Mouse (Mus musculus): ENCODE measurements around the gene Chm.
A peak's percentile ranks its signal among the peaks of the same experiment; 100 is the strongest.

- TF ChIP-seq CTCF (IDR thresholded peaks at IDR 0.05; ENCODE audit: control insufficient read depth, insufficient read depth, insufficient read length) (no peak), MAX (IDR thresholded peaks at IDR 0.05) (no peak), CEBPB (IDR thresholded peaks at IDR 0.05; ENCODE audit: low read depth) (no peak), MYOD1 (IDR thresholded peaks at IDR 0.05; ENCODE audit: control insufficient read depth, insufficient read length, low read depth) (no peak), USF1 (IDR thresholded peaks at IDR 0.05; ENCODE audit: low read depth) (peak; percentile 90)
These were observed at the start of gene Chm for GRCm38 (mm10) chrX:113185230-113185985.
